Mouse (Mus musculus): Measurements from ENCODE around the gene Bbs9.

The Bbs9 gene

GRCm38 (mm10) chr9:22632800-22633485 is 157.4 kb downstream of the Bbs9 start:
- no peak for DNase-seq (ENCODE audit: low read depth, low spot score)

DNA sequence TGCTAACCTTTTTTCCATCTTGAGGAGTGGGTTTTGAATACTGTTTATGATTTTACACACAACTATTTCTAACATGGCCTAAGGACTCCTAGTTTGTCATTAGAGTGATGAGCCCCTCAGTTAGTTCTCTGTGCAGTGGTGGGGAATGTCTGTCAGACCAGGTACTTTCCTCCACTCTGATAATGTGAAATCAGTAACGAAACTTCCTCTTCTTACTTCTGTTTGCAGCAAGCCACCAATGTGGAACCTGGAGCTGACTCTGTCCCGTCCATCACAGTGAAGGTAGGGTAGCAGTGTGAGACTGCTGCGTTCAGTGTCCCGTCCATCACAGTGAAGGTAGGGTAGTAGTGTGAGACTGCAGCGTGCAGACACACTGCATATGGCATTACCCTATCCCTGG is 163.0 kb downstream of the Bbs9 start:
- no peak for DNase-seq (ENCODE audit: low read depth, low spot score)

DNA sequence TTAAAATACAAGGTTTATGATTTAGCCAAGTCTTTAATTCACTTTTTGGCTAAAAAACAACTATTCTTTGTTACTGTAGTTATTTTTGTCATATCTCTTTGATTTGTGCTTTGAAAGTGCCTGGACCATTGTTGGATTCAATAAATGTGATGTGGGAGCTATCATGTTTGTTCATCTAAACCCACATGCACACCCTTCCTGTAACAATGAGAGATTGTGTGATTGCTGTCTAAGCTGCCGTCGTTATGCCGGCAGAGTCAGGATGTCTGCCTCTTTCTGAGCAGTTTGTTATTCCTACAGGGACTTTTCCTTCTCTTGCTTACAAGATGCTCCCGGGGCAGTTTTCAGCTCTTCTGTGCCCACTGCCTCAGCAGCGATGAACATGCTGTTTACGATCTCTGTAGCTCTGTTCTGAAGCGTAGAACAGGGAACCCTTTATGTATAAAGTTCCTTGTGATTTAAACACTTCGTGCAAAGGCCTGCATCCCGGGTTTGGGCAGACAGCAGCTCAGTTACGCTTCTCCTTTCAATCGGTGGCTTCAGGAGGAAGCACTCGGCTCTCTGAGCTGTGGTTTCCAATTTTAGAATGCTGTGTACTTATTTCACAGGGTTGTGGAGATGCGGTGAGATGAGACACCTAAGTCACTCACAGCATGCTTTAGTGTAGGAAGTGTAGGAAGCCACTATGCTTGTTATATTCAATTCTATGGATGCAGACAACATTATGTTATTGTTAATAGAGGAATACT is 165.3 kb downstream of the Bbs9 start:
- DNase-seq (ENCODE audit: low read depth, low spot score), result no peak

DNA sequence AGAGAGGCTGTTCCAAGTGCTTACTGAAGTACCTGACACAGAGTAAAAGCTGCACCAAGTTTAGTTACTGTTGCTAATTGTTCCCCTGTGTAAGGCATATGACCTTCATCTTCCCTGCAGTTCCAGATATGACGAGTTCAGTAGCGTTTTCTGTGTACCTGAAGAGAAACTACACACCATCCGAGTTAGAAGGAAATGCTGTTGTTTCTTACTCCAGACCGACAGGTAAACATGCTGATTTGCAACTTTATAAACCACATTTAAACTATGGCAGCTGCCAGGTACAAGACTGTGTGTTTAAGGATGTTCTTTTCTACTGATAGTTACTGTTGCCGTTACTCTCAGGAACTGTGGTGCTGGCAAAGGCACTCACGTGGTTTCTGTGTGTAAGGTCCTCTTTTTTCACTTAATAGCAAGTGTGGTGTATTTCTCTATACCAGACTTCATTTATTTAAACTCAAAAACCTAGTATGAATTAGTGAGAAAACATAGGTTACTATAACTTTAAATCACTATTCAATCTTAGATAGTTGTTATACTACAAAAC is 170.4 kb downstream of the Bbs9 start:
- no peak for DNase-seq (ENCODE audit: low read depth, low spot score)

GRCm38 (mm10) chr9:22646461-22646860 is 170.9 kb downstream of the Bbs9 start:
- no peak for DNase-seq (ENCODE audit: low read depth, low spot score)

- DNase-seq (ENCODE audit: low read depth, low spot score), result peak; percentile 20
Observed at GRCm38 (mm10) chr9:22648163-22648562, 172.6 kb downstream of the Bbs9 start.

GRCm38 (mm10) chr9:22649606-22650005 is 174.1 kb downstream of the Bbs9 start:
- no peak for DNase-seq (ENCODE audit: low read depth, low spot score)

DNA sequence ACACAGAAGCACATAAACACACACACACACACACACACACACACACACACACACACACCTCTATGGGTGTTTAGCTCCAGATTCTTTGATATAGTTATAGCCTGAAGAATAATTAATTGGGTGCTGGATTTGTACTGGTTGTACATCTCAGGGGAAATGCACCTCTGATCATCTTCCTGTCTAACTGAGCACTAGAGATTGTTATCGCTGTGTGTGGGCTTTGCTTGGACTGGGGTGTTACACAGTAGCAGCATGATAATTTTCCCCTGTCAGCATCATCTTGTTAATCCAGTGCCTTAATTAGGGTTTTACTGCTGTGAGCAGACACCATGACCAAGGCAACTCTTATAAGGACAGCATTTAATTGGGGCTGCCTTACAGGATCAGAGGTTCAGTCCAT is 175.3 kb downstream of the Bbs9 start:
- DNase-seq (ENCODE audit: low read depth, low spot score), result no peak

GRCm38 (mm10) chr9:22651619-22652018 is 176.1 kb downstream of the Bbs9 start:
- peak; percentile 12 for DNase-seq (ENCODE audit: low read depth, low spot score)

DNA sequence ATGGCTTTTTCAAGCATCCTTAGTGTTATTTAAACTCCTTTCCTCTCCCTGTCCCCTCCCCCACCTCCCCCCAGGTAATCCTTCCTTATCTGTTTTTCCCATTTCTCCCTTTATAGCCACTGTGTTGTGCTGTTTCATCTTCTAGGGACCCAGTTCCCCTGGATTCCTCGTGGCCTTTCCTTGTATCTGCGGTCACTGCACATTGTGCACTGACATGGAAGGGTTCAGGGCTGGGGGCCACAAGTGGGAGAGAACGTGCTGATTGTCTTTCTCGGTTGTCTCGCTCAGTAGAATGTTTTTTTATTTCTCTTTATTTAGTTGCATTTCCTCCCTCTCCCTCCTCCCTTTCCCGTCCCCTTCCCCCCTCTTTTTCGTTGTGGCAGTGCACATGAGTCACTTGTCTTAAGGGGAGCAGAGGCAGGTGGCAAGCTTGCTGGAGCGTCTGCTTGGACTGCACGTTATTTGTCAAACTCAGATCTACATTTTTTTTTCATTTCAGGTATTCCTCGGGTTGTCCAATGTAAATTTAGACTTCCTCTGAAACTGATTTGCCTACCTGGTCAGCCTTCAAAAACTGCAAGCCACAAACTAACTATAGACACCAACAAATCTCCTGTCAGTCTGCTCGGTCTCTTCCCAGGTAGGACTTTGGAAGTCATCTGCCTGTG is 179.3 kb downstream of the Bbs9 start:
- DNase-seq (ENCODE audit: low read depth, low spot score), result no peak

GRCm38 (mm10) chr9:22657216-22657615 is 181.7 kb downstream of the Bbs9 start:
- DNase-seq (ENCODE audit: low read depth, low spot score), result no peak

GRCm38 (mm10) chr9:22665155-22665554 is 189.6 kb downstream of the Bbs9 start:
- no peak for DNase-seq (ENCODE audit: low read depth, low spot score)

DNA sequence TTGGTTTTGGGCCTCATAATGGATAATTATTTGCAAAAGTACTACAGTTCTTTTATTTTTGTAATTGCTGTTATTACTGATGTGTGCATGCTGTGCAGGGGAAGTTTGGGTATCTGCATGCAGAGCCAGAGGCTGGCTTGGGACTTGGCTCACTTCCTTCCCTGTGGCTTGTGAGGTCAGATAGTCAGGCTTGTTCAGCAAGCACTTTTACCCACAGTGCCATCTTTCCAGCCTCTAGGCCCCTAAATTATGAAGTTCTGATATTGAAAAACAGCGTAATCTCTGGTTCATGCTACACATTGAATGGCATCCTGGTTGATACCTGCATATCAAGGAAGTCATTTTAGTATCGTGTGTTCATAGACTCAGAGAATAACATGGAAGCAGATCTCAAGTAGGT is 197.4 kb downstream of the Bbs9 start:
- no peak for DNase-seq (ENCODE audit: low read depth, low spot score)

- DNase-seq (ENCODE audit: low read depth, low spot score), result no peak
Observed at GRCm38 (mm10) chr9:22677132-22677829, 201.8 kb downstream of the Bbs9 start.

GRCm38 (mm10) chr9:22677997-22678396 is 202.5 kb downstream of the Bbs9 start:
- no peak for DNase-seq (ENCODE audit: low read depth, low spot score)

DNA sequence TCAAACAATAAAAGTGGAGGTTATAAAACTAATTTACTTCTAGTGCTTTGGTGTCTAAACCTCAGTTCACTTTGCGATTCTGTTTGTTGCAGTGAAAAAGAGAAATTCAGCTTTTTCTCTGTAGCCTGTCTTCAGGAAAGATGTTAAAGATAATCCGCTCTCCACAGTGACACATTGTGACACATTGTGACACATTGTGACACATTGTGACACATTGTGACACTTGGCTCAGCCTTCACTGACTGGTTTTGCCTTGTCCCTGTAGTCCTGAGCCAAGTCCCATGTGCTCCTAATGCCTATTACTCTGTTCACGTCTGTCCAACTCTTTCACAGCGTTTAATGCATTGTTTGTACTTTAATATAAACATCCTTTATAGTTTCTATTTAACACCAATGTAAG is 203.0 kb downstream of the Bbs9 start:
- DNase-seq (ENCODE audit: low read depth, low spot score), result no peak

- no peak for DNase-seq (ENCODE audit: low read depth, low spot score)
Observed at GRCm38 (mm10) chr9:22679485-22679884, 204.0 kb downstream of the Bbs9 start.

GRCm38 (mm10) chr9:22680031-22680430 is 204.5 kb downstream of the Bbs9 start:
- DNase-seq (ENCODE audit: low read depth, low spot score), result no peak

DNA sequence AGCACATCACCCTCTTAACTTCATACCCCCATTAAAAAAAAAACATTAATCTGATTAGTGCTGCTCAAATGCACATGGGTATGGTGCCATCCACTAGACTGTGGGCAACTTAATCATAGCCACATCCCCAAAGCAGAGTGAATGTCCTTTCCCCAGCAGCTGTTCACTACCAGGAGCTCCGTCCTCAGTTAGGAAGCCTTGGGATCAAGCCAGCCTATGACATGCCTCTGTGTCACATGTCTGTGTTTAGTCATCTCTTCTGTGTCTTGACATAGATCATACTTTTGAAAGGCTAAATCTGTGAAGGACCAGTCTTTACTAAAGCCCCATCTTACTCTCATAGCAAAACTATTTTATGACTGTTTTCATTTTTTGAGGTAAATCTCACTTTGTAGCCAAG is 205.0 kb downstream of the Bbs9 start:
- DNase-seq (ENCODE audit: low read depth, low spot score), result no peak

GRCm38 (mm10) chr9:22683786-22684185 is 208.3 kb downstream of the Bbs9 start:
- DNase-seq (ENCODE audit: low read depth, low spot score), result no peak

- DNase-seq (ENCODE audit: low read depth, low spot score), result no peak
Observed at GRCm38 (mm10) chr9:22686765-22687472, 211.4 kb downstream of the Bbs9 start.
